Mouse (Mus musculus) heart, adult 9 months (tissue): ENCODE measurements around the gene Zfp800.

Experiments used
- DNase-seq, 2 experiments: peaks; one replicate each; pipeline ENCODE4 v3.0.0; 2022; ENCODE audit warnings: low spot score in 2 of 2

Zfp800 gene

DNA sequence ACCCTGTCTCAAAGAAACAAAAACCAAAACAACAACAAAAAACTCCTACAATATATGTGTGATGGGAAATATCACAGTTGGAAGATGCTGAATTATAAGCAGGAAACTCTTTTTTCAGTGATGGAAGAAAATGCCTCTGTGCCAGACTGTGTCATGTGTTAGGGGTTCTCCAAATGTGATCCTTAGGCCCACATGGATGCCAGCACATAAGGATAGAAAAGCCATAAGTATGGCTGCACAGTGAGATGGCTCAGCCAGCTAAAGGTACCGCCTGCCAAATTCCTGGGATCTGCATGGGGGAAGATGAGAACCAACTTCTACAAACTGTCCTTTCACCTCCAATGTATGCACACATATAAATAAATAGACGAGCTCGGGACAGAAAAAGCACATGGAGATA is 82.6 kb downstream of the Zfp800 start:
- no peak for DNase-seq

DNA sequence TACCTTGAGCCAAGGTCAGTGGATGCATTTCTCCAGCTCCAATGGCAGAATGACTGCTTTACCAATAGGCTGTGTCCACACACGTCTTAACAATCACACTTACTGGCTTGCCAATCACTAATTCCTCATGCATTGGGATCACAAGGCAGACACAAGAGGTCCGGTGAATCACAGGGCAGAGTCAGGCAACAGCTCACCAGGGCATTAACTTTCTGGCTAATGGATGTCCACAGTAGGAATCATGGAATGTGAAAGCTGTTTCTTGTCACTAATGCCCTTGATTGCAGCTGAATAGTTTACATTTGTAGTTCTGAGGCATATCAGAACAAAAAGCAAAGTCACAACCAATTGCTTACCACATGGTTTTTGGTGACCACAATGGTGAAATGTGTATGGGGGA is 85.7 kb downstream of the Zfp800 start:
- DNase-seq = no peak

DNA sequence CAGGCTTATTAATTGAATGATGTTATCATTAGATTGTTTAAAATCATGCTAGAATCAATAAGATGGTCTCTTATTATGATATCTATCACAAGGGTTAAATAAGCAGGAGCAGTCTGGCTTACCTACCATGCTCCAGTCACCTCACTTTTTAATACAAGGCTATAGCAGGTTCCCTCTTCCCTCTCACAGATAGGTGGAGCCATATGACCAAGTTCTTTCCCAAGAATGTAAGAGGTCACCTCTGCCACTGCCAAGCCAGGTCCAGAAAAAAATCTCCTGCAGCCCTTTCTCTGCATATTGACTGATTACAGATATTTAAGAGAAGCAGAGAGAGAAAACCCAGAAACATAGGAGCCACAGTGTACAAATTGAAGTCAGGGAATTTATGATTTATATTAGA is 88.1 kb downstream of the Zfp800 start:
- DNase-seq = peak in 1 of 2 experiments; percentile 20

GRCm38 (mm10) chr6:28308929-28309328 is 88.9 kb downstream of the Zfp800 start:
- DNase-seq = no peak

- DNase-seq = no peak
Measured at GRCm38 (mm10) chr6:28306702-28307101, 91.1 kb downstream of the Zfp800 start.

GRCm38 (mm10) chr6:28296306-28296705 is 101.5 kb downstream of the Zfp800 start:
- no peak for DNase-seq

GRCm38 (mm10) chr6:28295581-28295980 is 102.2 kb downstream of the Zfp800 start:
- DNase-seq = no peak

- DNase-seq = no peak
Measured at GRCm38 (mm10) chr6:28292810-28293209, 105.0 kb downstream of the Zfp800 start.

DNA sequence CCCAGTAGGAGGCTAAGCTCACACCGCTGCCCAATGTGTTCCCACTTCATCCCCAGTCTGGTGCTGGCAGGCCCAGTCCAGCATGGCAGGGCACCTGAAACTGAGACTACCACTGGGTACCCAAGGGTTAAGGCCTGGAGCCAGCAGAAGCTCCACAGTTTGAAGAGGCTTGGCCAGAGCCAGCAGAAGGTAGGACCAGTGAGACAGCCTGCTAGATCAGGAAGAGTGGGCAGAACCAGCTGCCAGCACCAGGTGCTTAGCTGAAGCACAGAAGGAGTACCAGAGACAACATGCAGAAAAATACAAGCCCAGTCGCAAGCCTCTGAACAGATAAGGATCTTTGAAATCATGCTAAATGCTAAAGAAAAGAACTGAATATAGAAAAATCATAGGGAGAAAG is 117.9 kb downstream of the Zfp800 start:
- DNase-seq = no peak

DNA sequence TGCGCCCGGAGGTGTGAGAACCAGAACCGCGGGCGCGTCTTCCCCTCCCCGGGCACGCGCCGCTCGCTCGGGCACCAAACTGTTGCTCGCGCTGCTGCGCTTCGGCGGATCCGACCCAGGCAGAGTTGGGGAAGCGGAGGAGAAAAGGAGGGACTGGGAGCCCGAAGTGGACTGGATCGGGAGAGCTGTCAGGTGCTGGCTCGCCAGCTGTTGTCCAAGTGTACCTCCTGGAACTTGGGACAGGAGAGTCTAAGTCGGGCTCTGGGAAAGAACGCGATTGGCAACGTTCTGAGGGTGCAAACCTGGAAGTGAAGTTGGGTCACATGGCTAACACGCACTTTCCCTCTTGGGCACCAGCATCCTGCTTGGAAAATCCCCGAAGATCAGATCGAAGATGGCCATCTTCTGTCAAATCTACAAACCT is 135.6 kb downstream of the Zfp800 start:
- DNase-seq = no peak

DNA sequence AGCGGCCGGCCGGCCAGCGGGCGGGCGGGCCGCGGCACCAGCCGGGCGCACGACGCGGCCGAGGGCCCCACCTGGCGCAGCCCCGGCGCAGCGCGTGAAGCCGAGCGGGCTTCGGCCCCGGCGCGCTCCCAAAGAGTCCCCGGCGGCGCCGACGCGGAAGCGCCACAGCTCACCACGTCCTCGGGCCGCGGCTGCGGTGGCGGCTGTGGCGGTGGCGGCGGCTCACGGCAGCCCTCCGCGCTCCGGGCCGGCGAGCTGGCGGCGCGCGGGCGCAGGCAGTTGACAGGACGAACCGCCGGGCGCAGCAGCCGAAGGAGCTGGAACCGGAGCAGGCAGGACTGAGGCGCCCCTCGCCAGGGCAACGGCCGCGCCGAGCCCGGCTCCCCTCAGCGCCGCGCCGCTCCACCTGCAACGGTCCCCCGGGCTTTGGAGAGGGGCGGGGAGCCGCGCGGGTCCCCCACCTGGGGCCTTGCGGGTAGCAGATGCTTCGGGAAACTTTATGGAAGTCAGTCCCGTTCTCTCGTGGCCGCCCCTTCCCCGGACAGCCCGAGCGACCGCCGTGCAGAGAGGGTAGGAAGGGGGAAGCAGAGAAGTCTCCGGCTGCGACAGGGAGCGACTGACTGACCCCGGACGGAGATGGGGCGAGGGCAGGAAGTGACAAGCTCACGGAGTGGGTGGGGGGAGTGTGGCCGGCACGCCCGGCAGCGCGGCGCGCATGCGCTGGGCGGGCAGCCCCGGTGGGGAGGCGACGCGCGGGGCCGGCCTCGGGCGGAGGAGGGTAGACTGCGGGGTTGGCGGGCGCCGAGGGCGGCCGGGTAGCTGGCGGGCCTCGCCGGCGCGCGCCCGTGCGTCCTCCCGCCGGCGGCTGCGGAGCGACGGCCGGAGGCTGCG is 136.3 kb downstream of the Zfp800 start:
- DNase-seq = peak; percentile 93 to 95

- peak in 1 of 2 experiments; percentile 6 for DNase-seq
Measured at GRCm38 (mm10) chr6:28260425-28261191, 137.2 kb downstream of the Zfp800 start.

GRCm38 (mm10) chr6:28259750-28260149 is 138.1 kb downstream of the Zfp800 start:
- no peak for DNase-seq

GRCm38 (mm10) chr6:28258440-28258839 is 139.4 kb downstream of the Zfp800 start:
- DNase-seq = no peak

- DNase-seq = no peak
Measured at GRCm38 (mm10) chr6:28257772-28258171, 140.0 kb downstream of the Zfp800 start.

GRCm38 (mm10) chr6:28252790-28253189 is 145.0 kb downstream of the Zfp800 start:
- DNase-seq = no peak

DNA sequence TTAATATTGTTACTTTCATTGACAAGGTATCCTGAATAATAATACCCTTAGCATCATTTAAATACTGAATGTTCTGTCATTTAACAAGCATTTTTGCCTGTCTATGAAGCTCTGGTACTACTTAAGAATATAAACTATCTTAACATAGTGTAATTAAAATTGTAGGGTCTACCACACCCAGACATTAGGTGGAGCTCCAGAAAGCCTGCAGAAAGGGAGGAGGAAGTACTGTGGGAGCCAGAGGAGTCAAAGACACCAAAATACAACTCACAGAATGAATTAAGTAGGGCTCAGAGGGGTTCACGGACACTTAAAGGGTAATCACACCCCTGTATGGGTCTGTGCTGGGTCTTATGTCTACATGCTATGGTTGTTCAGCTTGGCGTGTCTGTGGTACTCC is 149.6 kb downstream of the Zfp800 start:
- no peak for DNase-seq

DNA sequence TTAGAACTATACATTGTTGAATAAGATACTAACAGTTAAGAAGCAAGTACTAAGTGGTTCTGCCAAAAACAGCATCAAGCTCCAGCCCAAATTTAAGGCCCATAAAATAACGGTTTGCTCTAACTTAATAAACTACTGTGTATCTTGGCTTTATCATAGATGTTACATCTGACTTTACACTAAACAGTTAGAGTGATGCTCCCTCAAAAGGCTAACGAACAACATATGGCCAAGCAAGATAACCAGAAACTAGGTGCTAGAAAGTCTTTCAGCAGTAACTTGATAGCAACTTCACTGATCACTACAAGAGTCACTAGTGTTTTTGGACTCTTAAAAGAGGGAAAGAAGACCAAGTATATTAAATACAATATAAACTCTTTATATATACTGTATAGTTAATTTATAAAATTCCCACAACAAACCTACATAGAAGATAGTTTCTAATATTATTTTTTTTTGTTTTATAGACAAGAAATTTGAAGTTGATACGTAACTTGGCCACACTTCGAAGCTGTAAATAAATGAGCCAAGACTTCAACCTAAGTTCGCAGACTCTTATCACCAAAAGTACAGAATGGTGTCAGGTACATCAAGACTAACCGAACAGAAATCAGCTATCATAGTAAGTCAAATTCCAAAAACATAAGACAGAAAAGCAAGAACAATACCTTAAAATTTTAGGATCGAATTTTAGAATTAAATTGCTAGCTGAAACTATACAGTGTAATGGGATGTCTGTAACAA is 165.0 kb downstream of the Zfp800 start:
- DNase-seq = no peak

GRCm38 (mm10) chr6:28228085-28228484 is 169.7 kb downstream of the Zfp800 start:
- no peak for DNase-seq

DNA sequence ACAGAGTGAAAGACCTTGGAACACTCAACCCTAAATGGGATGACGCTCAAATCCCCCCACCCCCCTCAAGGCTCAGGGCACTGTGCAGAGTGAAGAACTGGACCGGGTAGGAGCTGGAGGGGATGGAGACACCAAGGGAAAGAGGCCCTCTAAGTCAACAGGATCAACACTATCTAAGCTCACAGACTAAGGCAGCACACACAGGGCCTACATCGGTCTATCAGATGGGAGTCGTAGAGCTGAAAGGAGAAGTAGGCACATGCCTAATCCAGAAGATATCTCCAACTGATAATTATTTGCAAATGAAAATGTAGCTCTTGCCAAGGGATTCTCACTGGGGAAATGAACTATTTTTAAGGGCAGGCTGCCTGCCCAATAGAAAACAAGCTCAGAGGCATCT is 176.8 kb downstream of the Zfp800 start:
- no peak for DNase-seq

DNA sequence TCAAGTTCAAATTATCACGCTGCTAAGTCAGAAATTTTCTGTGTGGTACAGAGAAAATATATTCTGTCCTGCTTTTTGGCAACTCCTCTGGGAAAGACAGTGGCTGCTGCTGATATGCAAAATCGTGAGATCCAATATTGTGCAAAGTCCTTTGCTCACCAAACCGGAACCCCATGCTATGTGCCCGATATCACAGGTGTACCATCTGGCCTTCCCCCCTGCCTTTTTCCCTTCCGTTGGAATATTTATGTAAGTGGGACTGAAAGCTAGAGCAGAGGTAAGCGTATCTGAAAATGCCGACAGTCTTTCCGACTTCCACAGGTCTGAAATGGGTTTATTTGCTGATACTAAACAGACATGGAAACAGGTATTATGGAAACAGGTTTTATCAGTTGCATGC is 179.4 kb downstream of the Zfp800 start:
- no peak for DNase-seq

DNA sequence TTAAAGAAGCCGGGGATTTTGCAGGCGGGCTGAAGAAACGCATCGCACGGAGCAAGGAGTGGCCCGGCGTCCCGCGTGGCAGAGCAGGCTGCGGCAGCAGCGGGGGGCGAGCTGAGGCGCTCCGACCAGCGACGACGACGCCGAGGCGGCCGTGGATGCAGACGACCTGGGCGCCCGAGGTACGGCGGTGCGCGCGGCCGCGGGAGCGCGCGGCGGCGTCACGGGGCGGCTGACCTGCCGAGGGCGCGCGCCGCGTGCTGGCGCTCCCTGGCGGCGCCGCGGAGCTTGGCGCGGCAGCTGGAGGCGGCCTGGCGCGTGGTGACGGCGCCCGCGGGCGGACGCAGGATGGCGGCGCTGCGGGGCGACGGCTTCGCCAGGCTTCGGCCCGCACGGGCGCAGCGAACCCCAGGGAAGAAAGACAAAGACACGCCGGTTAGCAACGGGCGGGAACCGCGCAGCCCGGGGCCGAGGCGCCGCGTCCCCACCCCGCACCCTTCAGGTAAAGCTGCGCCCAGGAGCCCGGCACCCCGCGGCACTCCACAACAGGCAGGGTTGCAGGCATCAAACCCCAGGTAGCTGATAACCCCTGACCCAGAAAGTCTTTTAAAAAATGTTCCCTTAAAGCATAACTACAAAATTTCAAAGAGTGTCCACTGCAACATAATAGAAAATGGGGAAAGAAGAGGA is 182.4 kb downstream of the Zfp800 start:
- peak; percentile 57 to 61 for DNase-seq
